In genomic region chr1:36261708-36262504, GRCm38 (mm10) we compare ENCODE assay signal across 1 mouse cellular context.
TF ChIP-seq lines count a peak whose summit lies in the region.

No protein-coding gene starts in this region.

TF ChIP-seq in MEL, 35 proteins besides CTCF, POLR2A, EP300 and RAD21 (continued from another document):
- TF ChIP-seq USF1 (IDR thresholded peaks at IDR 0.05; ENCODE audit: low read depth, low read length) (no peak), BHLHE40 (IDR thresholded peaks at IDR 0.05; ENCODE audit: borderline replicate concordance, low read depth, low read length) (no peak)
